Mouse (Mus musculus) E14TG2a.4 (cell line): ENCODE measurements around the gene Ccdc141.

Experiments used
- H3K27me3 ChIP-seq: 2 replicates; pipeline ENCODE4 v1.6.1; 2014; ENCODE audit warnings: low read length, control low read depth; ENCODE audit not compliant: insufficient read depth
- H3K36me3 ChIP-seq: 2 replicates; pipeline ENCODE4 v1.6.1; 2014; ENCODE audit warnings: low read length, control low read depth; ENCODE audit not compliant: insufficient read depth
- H3K4me1 ChIP-seq: replicated peaks from 2 replicates; pipeline ENCODE4 v1.6.1; 2014; ENCODE audit warnings: low read depth, low read length, control low read depth
- H3K4me3 ChIP-seq: replicated peaks from 2 replicates; pipeline ENCODE4 v1.5.1; 2014; ENCODE audit warnings: mild to moderate bottlenecking, low read length
- H3K9me3 ChIP-seq: 2 replicates; pipeline ENCODE4 v1.6.1; 2014; ENCODE audit warnings: low read length, control low read depth
- CTCF ChIP-seq: conservative IDR thresholded peaks from 2 replicates; pipeline ENCODE4 v1.5.1; 2014; ENCODE audit warnings: low read length
- NANOG ChIP-seq: IDR thresholded peaks from 2 replicates; pipeline ENCODE4 v1.6.1; 2014; ENCODE audit warnings: borderline replicate concordance, low read length, mixed read lengths
- POU5F1 ChIP-seq: IDR thresholded peaks from 2 replicates; pipeline ENCODE4 v1.6.1; 2014; ENCODE audit warnings: low read length, borderline replicate concordance

Ccdc141 gene

DNA sequence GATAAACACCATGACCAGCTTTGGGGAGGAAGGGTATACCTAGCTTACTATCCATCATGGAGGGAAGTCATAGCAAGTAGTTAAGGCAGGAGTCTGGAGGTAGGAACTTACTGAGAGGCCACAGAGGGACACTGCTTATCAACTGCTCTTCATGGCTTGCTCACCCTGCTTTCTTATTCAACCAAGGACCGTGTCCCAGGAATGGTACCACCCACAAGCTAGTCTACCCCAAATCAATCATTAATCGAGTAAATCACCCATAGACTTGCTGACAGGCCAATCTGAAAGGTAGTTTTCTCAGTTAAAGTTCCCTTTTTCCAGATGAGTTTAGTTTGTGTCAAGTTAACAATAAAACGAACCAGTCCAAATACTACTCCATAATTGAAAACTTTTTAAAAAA lies 7.1 kb downstream of the Ccdc141 start:
- no peak overlapping the region for H3K4me3 ChIP-seq
- TF ChIP-seq POU5F1 (no peak), CTCF (no peak), NANOG (no peak)
- H3K36me3 ChIP-seq = no peaks in the 10 kb centered on the region

DNA sequence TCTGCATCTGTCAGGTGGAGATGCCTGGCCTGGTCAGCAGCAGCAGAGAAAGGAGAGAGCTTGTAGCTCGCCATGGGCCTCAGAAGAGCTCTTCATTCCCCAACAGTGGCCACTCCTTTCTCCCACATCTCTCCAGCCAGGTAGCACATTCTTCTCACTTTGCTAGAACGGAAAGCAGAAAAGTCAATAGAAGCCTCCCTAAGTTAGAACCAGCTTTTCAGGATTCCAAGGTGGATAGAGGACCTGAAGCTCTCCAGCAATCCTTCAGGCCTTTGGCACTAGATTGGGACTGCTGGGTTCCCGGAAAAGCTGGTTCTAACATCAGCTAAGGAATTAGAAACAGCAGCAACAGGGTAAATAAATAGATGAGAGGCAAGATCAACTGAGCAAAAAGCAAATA lies 8.3 kb downstream of the Ccdc141 start:
- Histone ChIP-seq H3K36me3 (no peaks in the 10 kb centered on the region), H3K4me3 (no peak overlapping the region), H3K4me1 (no peaks in the 10 kb centered on the region), H3K9me3 (no peaks in the 10 kb centered on the region), H3K27me3 (no peaks in the 10 kb centered on the region)
- TF ChIP-seq POU5F1 = no peak
- TF ChIP-seq NANOG = no peak
- TF ChIP-seq CTCF = no peak

More for the DNA sequence above, 7.1 kb downstream of the Ccdc141 start:
- no peaks in the 10 kb centered on the region for H3K9me3 ChIP-seq
- 0 out of 2 replicates have a peak, but pooled peaks cover 4% of the 10 kb centered on the region for H3K27me3 ChIP-seq
- peaks cover 7% of the 10 kb centered on the region for H3K4me1 ChIP-seq

DNA sequence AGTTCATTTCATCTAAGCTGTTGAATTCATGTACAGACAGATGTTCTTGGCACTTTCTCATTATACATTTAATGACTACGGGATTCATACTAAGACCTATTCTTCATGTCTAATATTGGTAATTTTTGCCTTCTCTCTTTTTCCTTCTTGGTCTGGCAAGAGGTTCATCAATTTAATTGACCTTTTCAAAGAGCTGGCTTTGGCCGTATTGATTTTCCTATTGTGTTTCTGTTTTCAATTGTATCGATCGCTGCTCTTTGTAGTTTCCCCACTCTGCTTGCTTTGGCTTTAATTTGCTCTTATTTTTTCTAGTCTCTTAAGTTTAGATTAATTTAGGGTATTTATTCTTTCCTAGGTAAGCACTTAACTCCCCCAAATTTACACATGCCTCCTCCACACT lies 12.9 kb downstream of the Ccdc141 start:
- Histone ChIP-seq H3K9me3 (no peaks in the 10 kb centered on the region), H3K4me3 (no peak overlapping the region), H3K4me1 (no peaks in the 10 kb centered on the region), H3K36me3 (no peaks in the 10 kb centered on the region), H3K27me3 (no peaks in the 10 kb centered on the region)
- TF ChIP-seq POU5F1 (no peak), NANOG (no peak), CTCF (no peak)

DNA sequence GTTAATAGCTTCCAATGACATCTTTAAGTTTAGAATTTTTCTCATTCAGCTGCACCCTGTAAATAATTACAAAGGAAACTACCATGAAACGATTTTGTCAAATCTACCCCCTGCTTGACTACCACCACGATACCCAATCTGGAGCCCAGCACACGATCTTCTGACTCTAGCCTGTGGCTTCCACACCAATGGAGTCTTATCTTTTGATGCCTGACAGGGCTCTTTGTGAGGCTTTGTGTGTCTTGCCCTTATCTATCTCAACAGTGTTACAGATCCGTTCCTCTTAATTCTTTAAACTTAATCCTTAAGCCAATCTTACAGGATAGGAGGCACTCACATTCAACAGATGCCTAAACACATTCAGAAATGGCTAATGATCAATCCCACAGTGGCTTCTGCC lies 16.4 kb downstream of the Ccdc141 start:
- H3K4me1 ChIP-seq = peaks cover 14% of the 10 kb centered on the region
- no peak overlapping the region for H3K4me3 ChIP-seq
- H3K27me3 ChIP-seq = no peaks in the 10 kb centered on the region
- H3K9me3 ChIP-seq = no peaks in the 10 kb centered on the region
- H3K36me3 ChIP-seq = no peaks in the 10 kb centered on the region
- TF ChIP-seq NANOG = no peak
- no peak for TF ChIP-seq POU5F1
- TF ChIP-seq CTCF = no peak

DNA sequence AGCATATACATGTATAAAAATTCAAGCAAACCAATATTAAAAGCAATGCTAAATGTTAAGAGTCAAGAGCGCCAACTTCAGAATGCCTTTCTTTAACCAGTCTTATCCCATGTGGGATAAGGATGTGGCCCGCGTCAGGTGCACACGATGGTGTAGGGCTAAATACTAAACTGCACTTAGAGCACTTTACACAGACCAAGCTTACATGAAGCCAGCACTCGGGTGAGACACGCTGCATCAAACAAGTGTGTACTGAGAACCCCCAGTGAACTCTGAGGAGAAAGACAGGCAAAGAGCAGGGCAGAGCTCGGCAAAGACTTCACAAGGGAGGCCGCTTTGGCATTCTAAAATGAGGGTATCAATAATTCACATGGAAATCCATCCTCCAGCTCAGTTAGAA lies 19.2 kb downstream of the Ccdc141 start:
- no peak overlapping the region for H3K4me3 ChIP-seq
- 0 out of 2 replicates have a peak, but pooled peaks cover 4% of the 10 kb centered on the region for H3K9me3 ChIP-seq
- no peaks in the 10 kb centered on the region for H3K36me3 ChIP-seq
- TF ChIP-seq CTCF (no peak), NANOG (no peak), POU5F1 (no peak)
- H3K27me3 ChIP-seq = no peaks in the 10 kb centered on the region
- peaks cover 40% of the 10 kb centered on the region for H3K4me1 ChIP-seq

DNA sequence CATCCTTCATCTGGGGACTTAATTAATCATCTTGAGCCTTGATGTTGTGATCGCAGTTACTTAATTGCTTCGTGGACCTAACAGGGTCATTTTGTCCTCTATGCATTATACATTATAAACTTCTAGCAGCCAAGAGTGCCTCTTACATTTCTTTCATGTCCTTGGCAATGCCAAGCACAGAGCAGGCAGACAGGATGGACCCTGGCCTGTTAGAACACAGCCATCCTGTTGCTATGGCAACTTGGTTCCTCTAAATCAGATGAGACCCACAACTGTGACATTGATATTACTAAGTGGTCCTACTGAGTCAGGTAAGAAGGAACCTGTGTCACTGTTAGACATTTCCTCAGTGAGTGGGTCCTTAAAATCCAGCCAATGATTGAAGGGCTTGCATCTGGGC lies 20.9 kb downstream of the Ccdc141 start:
- TF ChIP-seq CTCF (no peak), NANOG (no peak), POU5F1 (no peak)
- Histone ChIP-seq H3K9me3 (peaks cover 15% of the 10 kb centered on the region; the same call in 1 of the 2 replicates), H3K27me3 (no peaks in the 10 kb centered on the region)

DNA sequence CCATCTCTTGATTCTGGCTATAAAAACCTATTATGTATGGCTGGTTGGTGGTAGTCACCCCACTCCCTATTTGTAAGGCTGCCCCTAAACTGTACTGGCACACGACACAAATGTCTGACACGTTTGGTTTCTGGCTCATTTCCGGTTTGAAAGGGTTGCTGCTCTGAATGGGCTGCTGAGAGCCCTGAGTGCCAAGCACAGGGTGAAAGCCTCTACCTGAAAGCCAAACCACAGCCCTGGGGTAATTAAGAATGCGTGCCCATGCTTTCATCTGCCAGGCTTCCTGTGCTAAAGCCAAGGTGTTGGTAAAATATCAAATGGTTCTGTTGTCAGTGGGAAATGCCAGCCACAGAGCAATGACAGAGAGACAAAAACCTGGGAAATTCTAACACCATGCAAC lies 22.2 kb downstream of the Ccdc141 start:
- H3K4me1 ChIP-seq = peaks cover 45% of the 10 kb centered on the region
- TF ChIP-seq NANOG (no peak), CTCF (no peak), POU5F1 (no peak)
- peaks cover 15% of the 10 kb centered on the region; the same call in 1 of the 2 replicates for H3K9me3 ChIP-seq
- no peak overlapping the region for H3K4me3 ChIP-seq
- H3K36me3 ChIP-seq = no peaks in the 10 kb centered on the region; the same call in 1 of the 2 replicates
- H3K27me3 ChIP-seq = no peaks in the 10 kb centered on the region

More for the DNA sequence above, 20.9 kb downstream of the Ccdc141 start:
- no peak overlapping the region for H3K4me3 ChIP-seq
- no peaks in the 10 kb centered on the region; the same call in 1 of the 2 replicates for H3K36me3 ChIP-seq
- peaks cover 45% of the 10 kb centered on the region for H3K4me1 ChIP-seq

DNA sequence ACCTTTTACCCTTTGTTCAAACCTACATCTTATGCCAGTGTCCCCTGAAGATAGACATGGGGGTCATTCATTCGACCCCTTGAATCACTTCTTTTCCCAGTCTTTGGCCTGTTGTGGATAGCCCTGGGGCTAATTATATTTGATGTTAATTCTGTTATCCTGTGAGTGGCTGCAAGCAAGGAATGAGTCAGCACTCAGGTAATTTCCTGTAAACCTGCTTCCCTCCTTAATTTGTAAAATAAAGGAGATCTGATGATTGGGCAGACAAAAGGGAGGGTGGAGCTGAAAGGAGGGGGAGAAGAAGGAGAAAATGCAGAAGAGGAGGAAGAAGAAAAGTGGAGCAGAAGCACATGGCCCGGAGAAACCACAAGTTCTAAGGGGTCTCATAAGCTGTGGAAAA lies 23.5 kb downstream of the Ccdc141 start:
- H3K4me1 ChIP-seq = peaks cover 45% of the 10 kb centered on the region
- H3K27me3 ChIP-seq = no peaks in the 10 kb centered on the region
- TF ChIP-seq NANOG (peak; percentile 48; the same call in 1 of the 2 replicates), CTCF (no peak)
- no peak overlapping the region for H3K4me3 ChIP-seq
- peaks cover 15% of the 10 kb centered on the region; the same call in 1 of the 2 replicates for H3K9me3 ChIP-seq
- no peaks in the 10 kb centered on the region; the same call in 1 of the 2 replicates for H3K36me3 ChIP-seq

DNA sequence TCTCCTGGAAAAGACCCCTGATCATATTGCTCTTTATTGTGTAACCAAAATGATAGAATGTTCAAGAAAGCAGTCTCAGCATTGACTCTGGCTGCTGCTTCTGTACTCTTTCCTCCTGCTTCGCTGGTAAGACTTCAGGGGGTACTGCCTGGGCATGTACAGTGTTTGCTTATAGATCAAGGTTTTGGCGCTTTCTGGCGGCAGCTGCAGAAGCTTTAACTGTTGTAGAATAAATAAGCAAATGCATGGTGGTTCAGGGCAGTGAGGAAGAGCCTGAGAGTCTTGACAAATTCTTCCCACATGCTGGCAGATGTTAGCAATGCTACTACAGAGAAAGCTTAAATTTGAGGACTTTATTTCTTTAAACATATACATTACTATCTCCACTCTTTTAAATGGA lies 24.1 kb downstream of the Ccdc141 start:
- Histone ChIP-seq H3K4me3 (no peak overlapping the region), H3K36me3 (no peaks in the 10 kb centered on the region; the same call in 1 of the 2 replicates), H3K27me3 (no peaks in the 10 kb centered on the region), H3K4me1 (peaks cover 45% of the 10 kb centered on the region), H3K9me3 (peaks cover 15% of the 10 kb centered on the region; the same call in 1 of the 2 replicates)
- no peak for TF ChIP-seq POU5F1
- TF ChIP-seq CTCF = no peak
- TF ChIP-seq NANOG = no peak
